Mouse (Mus musculus) hindbrain, embryonic 12.5 days (tissue): ENCODE data around the gene Eef1a2. TPM values are rescaled to one million over a fixed set of nuclear protein-coding genes. Genes with fewer than 3 reads are reported as not detected.
A peak's percentile ranks its signal among the peaks of the same experiment; 100 is the strongest.

ENCODE experiments used
- ATAC-seq: fragments of 200-750 bp; cut with Nextera tagmentation; 2 replicates; pipeline ENCODE4 v1.8.0; 2017; ENCODE audit warnings: moderate TSS enrichment; ENCODE audit not compliant: low FRiP score
- H3K27ac ChIP-seq: fragments of 300-500 bp; sonication (generic); 2 replicates; pipeline ENCODE4 v1.5.1; 2016; ENCODE audit warnings: mild to moderate bottlenecking
- H3K27me3 ChIP-seq: fragments of 300-500 bp; sonication (generic); 2 replicates; pipeline ENCODE4 v1.6.1; 2016; ENCODE audit warnings: mild to moderate bottlenecking
- H3K36me3 ChIP-seq: fragments of 300-500 bp; sonication (generic); 2 replicates; pipeline ENCODE4 v1.6.1; 2016; ENCODE audit warnings: mild to moderate bottlenecking
- H3K4me1 ChIP-seq: fragments of 300-500 bp; sonication (generic); 2 replicates; pipeline ENCODE4 v1.6.1; 2016
- H3K4me2 ChIP-seq: fragments of 300-500 bp; sonication (generic); replicated peaks from 2 replicates; pipeline ENCODE4 v1.6.1; 2016; ENCODE audit warnings: mild to moderate bottlenecking
- H3K4me3 ChIP-seq: fragments of 300-500 bp; sonication (generic); 2 replicates; pipeline ENCODE4 v1.5.1; 2016; ENCODE audit warnings: mild to moderate bottlenecking
- H3K9ac ChIP-seq: fragments of 300-500 bp; sonication (generic); 2 replicates; pipeline ENCODE4 v1.6.1; 2016; ENCODE audit warnings: mild to moderate bottlenecking, moderate library complexity
- H3K9me3 ChIP-seq: fragments of 300-500 bp; sonication (generic); replicated peaks from 2 replicates; pipeline ENCODE4 v1.6.1; 2016; ENCODE audit warnings: mild to moderate bottlenecking
- WGBS: fragments of 180-500 bp; shearing (Covaris S2); methylation state at CpG from one replicate; pipeline ENCODE4 v1.1.7; 2016; 5-methylcytosine and 5-hydroxymethylcytosine counted together
- polyA plus RNA-seq: library from polyadenylated mRNA; unstranded; fragments of >200 nt; fragmentation: Nextera tagmentation; extraction: Ambion mirVana; gene quantifications from 2 replicates; pipeline ENCODE4 v1.2.1, GENCODE M21; 2016

The Eef1a2 gene
- polyA plus RNA-seq, 1 experiment from 2014 or later, result 2.3 TPM

GRCm38 (mm10) chr2:181143509-181144276 lies 13.1 kb downstream of the Eef1a2 start:
- Histone ChIP-seq H3K36me3 (no peaks in the 10 kb centered on the region), H3K4me2 (no peak overlapping the region), H3K9me3 (no peaks in the 10 kb centered on the region), H3K9ac (no peak overlapping the region), H3K4me3 (no peak overlapping the region), H3K27ac (no peak overlapping the region), H3K27me3 (peaks cover 39% of the 10 kb centered on the region), H3K4me1 (peaks cover 11% of the 10 kb centered on the region)
- no peak for ATAC-seq
- WGBS, result 61% methylated on average over 2 of the region's 2 CpGs

GRCm38 (mm10) chr2:181142703-181143135 lies 14.1 kb downstream of the Eef1a2 start:
- peaks cover 45% of the 10 kb centered on the region for H3K27me3 ChIP-seq
- H3K36me3 ChIP-seq, result no peaks in the 10 kb centered on the region
- peaks cover 5% of the 10 kb centered on the region; the same call in 1 of the 2 replicates for H3K4me1 ChIP-seq
- H3K4me3 ChIP-seq, result no peak overlapping the region
- WGBS, result 58% methylated on average over 8 of the region's 8 CpGs
- H3K27ac ChIP-seq, result no peak overlapping the region
- no peak for ATAC-seq
- no peak overlapping the region for H3K4me2 ChIP-seq
- no peaks in the 10 kb centered on the region for H3K9me3 ChIP-seq
- no peak overlapping the region for H3K9ac ChIP-seq

GRCm38 (mm10) chr2:181139641-181140193 lies 17.1 kb downstream of the Eef1a2 start:
- WGBS, result 91% methylated on average over 5 of the region's 5 CpGs
- Histone ChIP-seq H3K27me3 (peaks cover 53% of the 10 kb centered on the region), H3K27ac (no peak overlapping the region), H3K4me3 (no peak overlapping the region), H3K9me3 (no peaks in the 10 kb centered on the region), H3K4me1 (peaks cover 3% of the 10 kb centered on the region; the same call in 1 of the 2 replicates), H3K36me3 (no peaks in the 10 kb centered on the region), H3K4me2 (no peak overlapping the region), H3K9ac (no peak overlapping the region)
- ATAC-seq, result no peak

GRCm38 (mm10) chr2:181136934-181137333 lies 19.9 kb downstream of the Eef1a2 start:
- no peak for ATAC-seq
- no peak overlapping the region for H3K9ac ChIP-seq
- H3K27ac ChIP-seq, result no peak overlapping the region
- H3K9me3 ChIP-seq, result no peaks in the 10 kb centered on the region
- H3K4me3 ChIP-seq, result no peak overlapping the region
- WGBS, result 7% methylated on average over 6 of the region's 6 CpGs
- H3K4me1 ChIP-seq, result peaks cover 16% of the 10 kb centered on the region
- peaks cover 70% of the 10 kb centered on the region for H3K27me3 ChIP-seq
- no peaks in the 10 kb centered on the region for H3K36me3 ChIP-seq
- H3K4me2 ChIP-seq, result no peak overlapping the region

GRCm38 (mm10) chr2:181135446-181135818 lies 21.4 kb downstream of the Eef1a2 start:
- H3K27ac ChIP-seq, result peak overlapping the region; percentile 94
- H3K9ac ChIP-seq, result peak overlapping the region; percentile 89
- peak; percentile 23; the same call in 1 of the 2 replicates for ATAC-seq
- peak overlapping the region; percentile 80 for H3K4me2 ChIP-seq
- H3K9me3 ChIP-seq, result no peaks in the 10 kb centered on the region
- H3K4me1 ChIP-seq, result peaks cover 25% of the 10 kb centered on the region
- H3K36me3 ChIP-seq, result no peaks in the 10 kb centered on the region
- peak overlapping the region; percentile 72 for H3K4me3 ChIP-seq
- H3K27me3 ChIP-seq, result peaks cover 64% of the 10 kb centered on the region
- WGBS, result 8% methylated on average over 4 of the region's 4 CpGs

GRCm38 (mm10) chr2:181134591-181135445 lies 22.0 kb downstream of the Eef1a2 start, which contains the start of gene Kcnq2:
Kcnq2 (minus strand) TSS chr2:181135300.
- peak within 1 kb of the TSS; percentile 72 for H3K4me3 ChIP-seq

GRCm38 (mm10) chr2:181133837-181134590 lies 22.8 kb downstream of the Eef1a2 start:
- Histone ChIP-seq H3K36me3 (no peaks in the 10 kb centered on the region), H3K9me3 (no peaks in the 10 kb centered on the region), H3K4me2 (peak overlapping the region; percentile 80), H3K4me1 (peaks cover 27% of the 10 kb centered on the region), H3K4me3 (peak overlapping the region; percentile 72), H3K27me3 (peaks cover 54% of the 10 kb centered on the region), H3K27ac (peak overlapping the region; percentile 94), H3K9ac (peak overlapping the region; percentile 89)
- WGBS, result 19% methylated on average over 12 of the region's 22 CpGs
- ATAC-seq, result peak; percentile 92

More at GRCm38 (mm10) chr2:181134591-181135445, 22.0 kb downstream of the Eef1a2 start, which contains the start of gene Kcnq2:
- Histone ChIP-seq H3K9me3 (no peaks in the 10 kb centered on the region), H3K4me2 (peak within 1 kb of the TSS; percentile 80), H3K4me1 (peaks cover 25% of the 10 kb centered on the region), H3K36me3 (no peaks in the 10 kb centered on the region), H3K9ac (peak within 1 kb of the TSS; percentile 89), H3K27ac (peak within 1 kb of the TSS; percentile 94), H3K27me3 (peaks cover 62% of the 10 kb centered on the region)
- peak; percentile 88 for ATAC-seq
- WGBS, result under 1% methylated on average over 94 of the region's 104 CpGs

- H3K27me3 ChIP-seq, result peaks cover 22% of the 10 kb centered on the region
- H3K4me1 ChIP-seq, result peaks cover 27% of the 10 kb centered on the region
- ATAC-seq, result no peak
- H3K9ac ChIP-seq, result no peak overlapping the region
- H3K9me3 ChIP-seq, result no peaks in the 10 kb centered on the region
- no peak overlapping the region for H3K4me2 ChIP-seq
- H3K27ac ChIP-seq, result no peak overlapping the region
- H3K36me3 ChIP-seq, result no peaks in the 10 kb centered on the region
- H3K4me3 ChIP-seq, result no peak overlapping the region
- WGBS, result 79% methylated on average over 4 of the region's 4 CpGs
These were observed 26.6 kb downstream of the Eef1a2 start for GRCm38 (mm10) chr2:181130245-181130644.

- H3K9me3 ChIP-seq, result no peaks in the 10 kb centered on the region
- H3K27ac ChIP-seq, result no peak overlapping the region
- no peak overlapping the region for H3K4me3 ChIP-seq
- no peak for ATAC-seq
- no peak overlapping the region for H3K4me2 ChIP-seq
- peaks cover 9% of the 10 kb centered on the region for H3K27me3 ChIP-seq
- no peak overlapping the region for H3K9ac ChIP-seq
- 81% methylated on average over 4 of the region's 4 CpGs for WGBS
- H3K4me1 ChIP-seq, result peaks cover 23% of the 10 kb centered on the region
- H3K36me3 ChIP-seq, result no peaks in the 10 kb centered on the region
These were observed 27.9 kb downstream of the Eef1a2 start for GRCm38 (mm10) chr2:181128963-181129362.

- no peaks in the 10 kb centered on the region; the same call in 1 of the 2 replicates for H3K27me3 ChIP-seq
- WGBS, result 36% methylated on average over 3 of the region's 3 CpGs
- H3K36me3 ChIP-seq, result no peaks in the 10 kb centered on the region
- no peak overlapping the region for H3K9ac ChIP-seq
- no peaks in the 10 kb centered on the region for H3K9me3 ChIP-seq
- peaks cover 28% of the 10 kb centered on the region for H3K4me1 ChIP-seq
- no peak overlapping the region for H3K27ac ChIP-seq
- no peak overlapping the region for H3K4me2 ChIP-seq
- no peak for ATAC-seq
- no peak overlapping the region for H3K4me3 ChIP-seq
These were observed 29.0 kb downstream of the Eef1a2 start for GRCm38 (mm10) chr2:181127786-181128185.

GRCm38 (mm10) chr2:181125726-181126455 lies 30.9 kb downstream of the Eef1a2 start:
- WGBS, result 58% methylated on average over 7 of the region's 7 CpGs
- Histone ChIP-seq H3K9ac (no peak overlapping the region), H3K36me3 (no peaks in the 10 kb centered on the region), H3K27ac (no peak overlapping the region), H3K4me1 (peaks cover 32% of the 10 kb centered on the region), H3K9me3 (no peaks in the 10 kb centered on the region), H3K4me2 (no peak overlapping the region), H3K4me3 (no peak overlapping the region), H3K27me3 (no peaks in the 10 kb centered on the region)
- no peak for ATAC-seq
